Mouse (Mus musculus): ENCODE measurements around the gene Thoc7. TPM values are rescaled to one million over a fixed set of nuclear protein-coding genes. Genes with fewer than 3 reads are reported as not detected.

Gene Thoc7
- polyA plus RNA-seq, 2 experiments = 45.1 to 93.6 TPM

DNA sequence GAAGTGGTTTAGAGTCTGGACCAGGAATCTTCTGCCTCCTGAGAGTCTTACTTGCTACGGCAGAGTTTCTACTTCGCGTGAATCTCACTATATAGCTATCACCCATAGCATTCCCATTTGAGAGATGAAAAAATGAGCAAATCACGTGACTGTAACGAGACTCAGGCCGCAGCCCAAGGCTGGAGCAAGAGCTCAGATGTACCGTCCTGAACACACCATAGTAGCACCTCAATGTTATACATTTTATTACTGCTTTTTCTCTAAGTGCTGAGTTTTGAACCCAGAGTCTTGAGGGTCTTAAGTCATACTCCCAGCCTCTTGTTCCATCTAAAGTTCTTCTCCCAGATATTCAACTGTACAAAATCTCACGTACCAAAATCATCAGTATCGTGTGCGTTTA lies 44.4 kb downstream of the Thoc7 start:
- 63% methylated on average over 10 of the region's 10 CpGs for WGBS (ENCODE audit: insufficient replicate concordance)
- no peaks in the 10 kb centered on the region for H3K4me1 ChIP-seq (replicated peaks; ENCODE audit: control insufficient read depth in 2 of 2, insufficient read depth in 2 of 2, low read length in 1 of 2)
- H3K4me2 ChIP-seq (ENCODE audit: low read depth) = no peak overlapping the region
- no peaks in the 10 kb centered on the region for H3K9me3 ChIP-seq (ENCODE audit: control insufficient read depth, low read length)
- no peaks in the 10 kb centered on the region for H3K27me3 ChIP-seq (ENCODE audit: control insufficient read depth, insufficient read depth, low read length)
- no peaks in the 10 kb centered on the region for H3K36me3 ChIP-seq (replicated peaks; ENCODE audit: control insufficient read depth, insufficient read depth, low read depth)
- TF ChIP-seq EP300 (IDR thresholded peaks at IDR 0.05; ENCODE audit: low read depth) (no peak), CTCF (IDR thresholded peaks at IDR 0.05; ENCODE audit: low read depth) (no peak)
- DNase-seq (ENCODE audit: low read depth in 3 of 3, low spot score in 3 of 3) (no peak), ATAC-seq (ENCODE audit: insufficient read depth) (no peak)
- H3K4me3 ChIP-seq (ENCODE audit: insufficient read depth in 1 of 2, low read depth in 2 of 2, low read length in 2 of 2) = no peak overlapping the region
- H3K9ac ChIP-seq (replicated peaks) = no peak overlapping the region
- H3K27ac ChIP-seq = no peak overlapping the region

DNA sequence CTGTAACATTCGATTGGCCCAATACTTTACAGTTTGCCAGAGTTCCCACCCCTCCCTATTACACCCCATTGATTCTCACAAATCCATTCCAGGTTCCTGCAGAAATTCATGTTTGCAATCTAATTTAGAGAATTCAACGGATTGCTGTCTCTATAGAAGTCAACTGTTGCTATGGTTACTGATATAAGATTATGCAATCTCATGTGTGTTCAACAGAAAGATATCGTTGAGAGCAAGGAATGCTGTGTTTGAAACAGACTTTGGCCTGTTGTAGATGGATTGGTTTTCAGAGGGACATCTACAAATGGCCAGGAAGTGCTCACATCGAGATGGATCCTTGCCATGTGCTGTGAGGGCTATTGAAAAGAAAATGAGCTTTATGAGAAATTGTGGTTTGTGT lies 46.4 kb downstream of the Thoc7 start:
- ATAC-seq (ENCODE audit: insufficient read depth) = no peak
- 51% methylated on average over 4 of the region's 4 CpGs for WGBS (ENCODE audit: insufficient replicate concordance)

DNA sequence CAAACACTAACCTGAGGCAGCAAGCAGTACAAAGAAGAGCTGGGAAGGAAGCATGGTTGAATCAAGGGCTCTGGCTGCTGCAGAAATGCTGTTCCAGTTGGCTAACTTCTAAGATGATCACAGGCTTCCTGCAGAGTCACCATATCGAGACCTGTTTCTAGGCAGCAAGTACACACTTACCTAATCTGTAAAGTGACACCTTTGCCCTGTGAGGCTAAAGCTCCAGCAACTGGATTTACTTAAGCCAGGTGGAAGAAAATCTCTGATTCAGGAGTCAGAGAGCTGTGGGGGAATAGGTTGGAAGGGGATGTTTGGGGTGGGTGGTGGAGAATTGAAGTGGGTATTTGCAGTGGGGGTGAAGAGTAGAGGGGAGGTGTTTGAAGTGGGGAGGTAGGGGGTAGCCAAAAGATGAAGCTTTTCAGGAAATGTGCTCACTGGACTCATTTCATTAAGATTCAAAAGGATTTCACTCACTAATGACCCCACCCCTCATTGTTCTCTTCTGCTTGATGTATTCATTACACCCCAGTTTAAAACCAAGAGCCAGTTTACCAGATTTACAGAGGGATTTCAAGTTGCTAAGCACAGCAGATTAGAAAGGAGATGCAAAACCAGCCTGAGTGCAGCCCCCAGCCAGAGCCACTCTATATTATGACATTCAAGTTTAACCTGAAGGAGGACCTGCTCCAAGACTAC lies 47.1 kb downstream of the Thoc7 start, which contains the start of gene Gm281:
Gene Gm281, minus strand, starts transcription at position 92 of the 696 bp plus-strand sequence.
- Histone ChIP-seq H3K4me2 (ENCODE audit: low read depth) (no peak within 1 kb of the TSS), H3K27ac (no peak within 1 kb of the TSS), H3K4me1 (replicated peaks; ENCODE audit: control insufficient read depth in 2 of 2, insufficient read depth in 2 of 2, low read length in 1 of 2) (no peaks in the 10 kb centered on the region), H3K9ac (replicated peaks) (no peak within 1 kb of the TSS), H3K9me3 (ENCODE audit: control insufficient read depth, low read length) (no peaks in the 10 kb centered on the region), H3K36me3 (replicated peaks; ENCODE audit: control insufficient read depth, insufficient read depth, low read depth) (no peaks in the 10 kb centered on the region), H3K4me3 (ENCODE audit: insufficient read depth in 1 of 2, low read depth in 2 of 2, low read length in 2 of 2) (no peak within 1 kb of the TSS), H3K27me3 (ENCODE audit: control insufficient read depth, insufficient read depth, low read length) (no peaks in the 10 kb centered on the region)
- ATAC-seq (ENCODE audit: insufficient read depth) (no peak), DNase-seq (ENCODE audit: low read depth in 3 of 3, low spot score in 3 of 3) (no peak)
- TF ChIP-seq EP300 (IDR thresholded peaks at IDR 0.05; ENCODE audit: low read depth) = no peak
- TF ChIP-seq CTCF (IDR thresholded peaks at IDR 0.05; ENCODE audit: low read depth) = no peak
- 40% methylated on average over 1 of the region's 1 CpGs for WGBS (ENCODE audit: insufficient replicate concordance)

More for the DNA sequence above, 46.4 kb downstream of the Thoc7 start:
- Histone ChIP-seq H3K4me3 (ENCODE audit: insufficient read depth in 1 of 2, low read depth in 2 of 2, low read length in 2 of 2) (no peak overlapping the region), H3K9me3 (ENCODE audit: control insufficient read depth, low read length) (no peaks in the 10 kb centered on the region), H3K4me1 (replicated peaks; ENCODE audit: control insufficient read depth in 2 of 2, insufficient read depth in 2 of 2, low read length in 1 of 2) (no peaks in the 10 kb centered on the region), H3K36me3 (replicated peaks; ENCODE audit: control insufficient read depth, insufficient read depth, low read depth) (no peaks in the 10 kb centered on the region), H3K27me3 (ENCODE audit: control insufficient read depth, insufficient read depth, low read length) (no peaks in the 10 kb centered on the region), H3K4me2 (ENCODE audit: low read depth) (no peak overlapping the region), H3K27ac (no peak overlapping the region), H3K9ac (replicated peaks) (no peak overlapping the region)
- DNase-seq (ENCODE audit: low read depth in 3 of 3, low spot score in 3 of 3) = no peak
- TF ChIP-seq EP300 (IDR thresholded peaks at IDR 0.05; ENCODE audit: low read depth) (no peak), CTCF (IDR thresholded peaks at IDR 0.05; ENCODE audit: low read depth) (no peak)

DNA sequence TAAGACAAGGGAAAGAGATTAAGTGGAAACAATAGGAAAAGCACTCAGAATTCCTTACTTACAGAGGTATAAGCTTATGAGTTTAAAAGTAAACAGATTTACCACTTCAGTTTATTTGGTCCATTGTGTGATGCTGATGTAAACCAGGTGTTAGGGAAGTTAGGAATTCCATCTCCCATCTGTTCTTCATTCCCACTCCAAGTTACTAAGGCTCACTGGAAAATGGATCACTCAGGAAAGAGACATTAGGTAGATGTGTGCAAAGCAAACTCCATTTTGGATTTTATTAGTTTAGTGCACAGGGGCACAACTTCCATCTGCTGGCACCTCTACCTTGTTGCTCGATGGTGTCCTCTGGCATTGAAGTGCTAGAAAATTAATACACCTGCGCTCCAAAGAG lies 51.5 kb downstream of the Thoc7 start:
- Histone ChIP-seq H3K27ac (no peak overlapping the region), H3K4me2 (ENCODE audit: low read depth) (no peak overlapping the region), H3K9ac (replicated peaks) (no peak overlapping the region), H3K4me3 (ENCODE audit: insufficient read depth in 1 of 2, low read depth in 2 of 2, low read length in 2 of 2) (no peak overlapping the region), H3K27me3 (ENCODE audit: control insufficient read depth, insufficient read depth, low read length) (no peaks in the 10 kb centered on the region), H3K36me3 (replicated peaks; ENCODE audit: control insufficient read depth, insufficient read depth, low read depth) (no peaks in the 10 kb centered on the region), H3K4me1 (replicated peaks; ENCODE audit: control insufficient read depth in 2 of 2, insufficient read depth in 2 of 2, low read length in 1 of 2) (no peaks in the 10 kb centered on the region), H3K9me3 (ENCODE audit: control insufficient read depth, low read length) (no peaks in the 10 kb centered on the region)
- ATAC-seq (ENCODE audit: insufficient read depth) = no peak
- TF ChIP-seq CTCF (IDR thresholded peaks at IDR 0.05; ENCODE audit: low read depth) (no peak), EP300 (IDR thresholded peaks at IDR 0.05; ENCODE audit: low read depth) (no peak)
- 66% methylated on average over 2 of the region's 2 CpGs for WGBS (ENCODE audit: insufficient replicate concordance)
- no peak for DNase-seq (ENCODE audit: low read depth in 3 of 3, low spot score in 3 of 3)

DNA sequence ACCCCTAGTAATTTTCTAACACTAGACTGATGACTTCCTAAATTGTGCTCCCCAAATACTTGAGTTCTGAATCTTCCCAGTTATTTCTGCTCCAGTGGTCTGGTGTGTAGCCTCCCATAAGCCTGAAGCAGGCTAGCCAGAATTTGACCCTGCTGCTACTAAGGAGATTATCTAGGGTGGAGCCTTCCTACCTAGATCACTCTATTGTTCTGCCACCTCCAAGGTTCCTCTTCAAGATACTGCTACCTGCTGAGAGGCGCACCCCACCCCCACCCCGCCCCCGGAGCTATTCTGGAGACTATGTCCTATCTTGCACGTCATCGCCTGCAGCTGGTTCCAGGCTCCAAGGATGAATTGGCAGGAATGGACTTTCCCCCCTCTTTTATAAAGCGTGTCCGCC lies 54.5 kb downstream of the Thoc7 start:
- no peak for TF ChIP-seq CTCF (IDR thresholded peaks at IDR 0.05; ENCODE audit: low read depth)
- no peak for TF ChIP-seq EP300 (IDR thresholded peaks at IDR 0.05; ENCODE audit: low read depth)
- H3K4me1 ChIP-seq (replicated peaks; ENCODE audit: control insufficient read depth in 2 of 2, insufficient read depth in 2 of 2, low read length in 1 of 2) = no peaks in the 10 kb centered on the region
- H3K4me3 ChIP-seq (ENCODE audit: insufficient read depth in 1 of 2, low read depth in 2 of 2, low read length in 2 of 2) = no peak overlapping the region
- H3K9me3 ChIP-seq (ENCODE audit: control insufficient read depth, low read length) = no peaks in the 10 kb centered on the region
- H3K4me2 ChIP-seq (ENCODE audit: low read depth) = no peak overlapping the region
- no peak overlapping the region for H3K9ac ChIP-seq (replicated peaks)
- H3K27me3 ChIP-seq (ENCODE audit: control insufficient read depth, insufficient read depth, low read length) = no peaks in the 10 kb centered on the region
- 80% methylated on average over 7 of the region's 7 CpGs for WGBS (ENCODE audit: insufficient replicate concordance)
- DNase-seq (ENCODE audit: low read depth in 3 of 3, low spot score in 3 of 3) (no peak), ATAC-seq (ENCODE audit: insufficient read depth) (no peak)
- H3K36me3 ChIP-seq (replicated peaks; ENCODE audit: control insufficient read depth, insufficient read depth, low read depth) = no peaks in the 10 kb centered on the region
- H3K27ac ChIP-seq = no peak overlapping the region
